Mouse (Mus musculus): ENCODE results near the gene Rflnb. TPM values are rescaled to one million over a fixed set of nuclear protein-coding genes. Genes with fewer than 3 reads are reported as not detected.

Gene Rflnb
- polyA plus RNA-seq, 1 experiment from 2014 or later: 7.5 TPM

DNA sequence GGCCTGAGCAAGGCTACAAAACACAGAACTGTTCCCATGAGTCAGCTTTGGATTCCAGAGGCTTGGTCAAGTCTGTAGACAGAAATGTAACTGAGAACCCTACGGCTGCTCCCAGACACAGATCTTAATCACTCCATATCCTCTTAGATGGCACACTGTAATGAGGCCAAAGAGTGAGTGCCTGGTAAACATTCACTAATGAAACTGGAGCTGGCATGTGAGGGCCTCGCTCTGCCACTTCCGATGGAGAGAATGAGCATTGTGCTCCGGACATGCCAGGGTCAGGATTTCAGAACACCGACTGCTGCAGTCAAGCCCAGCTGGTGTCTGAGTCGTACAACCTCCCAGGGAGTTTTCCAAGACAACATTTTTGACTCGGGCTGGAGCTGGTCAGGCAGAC lies 32.4 kb upstream of the Rflnb start:
- Histone ChIP-seq H3K9me3 (ENCODE audit: control insufficient read depth, low read length) (no peaks in the 10 kb centered on the region), H3K9ac (replicated peaks; ENCODE audit: low read depth, low read length) (no peak overlapping the region), H3K36me3 (ENCODE audit: control insufficient read depth, insufficient read depth) (peaks cover 3% of the 10 kb centered on the region; the same call in 1 of the 2 replicates), H3K27ac (ENCODE audit: low read length) (no peak overlapping the region), H3K4me1 (replicated peaks; ENCODE audit: control insufficient read depth, insufficient read depth, low read length) (no peaks in the 10 kb centered on the region), H3K4me2 (ENCODE audit: low read length) (no peak overlapping the region), H3K27me3 (replicated peaks; ENCODE audit: control insufficient read depth, insufficient read depth, low read length) (no peaks in the 10 kb centered on the region), H3K4me3 (replicated peaks; ENCODE audit: low read length) (no peak overlapping the region)
- ATAC-seq: no peak
- WGBS: 89% methylated on average over 7 of the region's 7 CpGs

DNA sequence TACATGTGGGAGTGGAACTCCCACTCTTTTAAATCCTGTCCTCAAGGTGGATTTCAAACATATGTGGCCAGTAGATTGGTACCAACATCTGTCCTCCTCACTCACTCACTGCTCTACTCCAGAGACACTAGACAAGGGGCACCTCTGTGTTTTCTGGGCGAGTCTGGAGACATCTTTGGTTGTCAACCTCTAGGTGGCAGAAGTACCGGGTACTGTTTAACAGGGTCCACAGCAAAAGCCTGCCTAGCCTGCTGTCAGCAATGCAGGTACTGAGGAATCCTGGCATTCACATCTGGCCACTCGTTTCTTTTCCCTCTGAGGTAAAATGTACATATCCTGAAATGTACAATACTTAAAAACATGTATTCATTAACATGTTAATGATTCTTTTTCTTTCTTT lies 28.9 kb upstream of the Rflnb start:
- Histone ChIP-seq H3K36me3 (ENCODE audit: control insufficient read depth, insufficient read depth) (peaks cover 3% of the 10 kb centered on the region; the same call in 1 of the 2 replicates), H3K27ac (ENCODE audit: low read length) (no peak overlapping the region), H3K9me3 (ENCODE audit: control insufficient read depth, low read length) (no peaks in the 10 kb centered on the region), H3K27me3 (replicated peaks; ENCODE audit: control insufficient read depth, insufficient read depth, low read length) (no peaks in the 10 kb centered on the region), H3K4me3 (replicated peaks; ENCODE audit: low read length) (no peak overlapping the region), H3K4me1 (replicated peaks; ENCODE audit: control insufficient read depth, insufficient read depth, low read length) (no peaks in the 10 kb centered on the region), H3K4me2 (ENCODE audit: low read length) (no peak overlapping the region), H3K9ac (replicated peaks; ENCODE audit: low read depth, low read length) (no peak overlapping the region)
- no peak for ATAC-seq
- 25% methylated on average over 3 of the region's 3 CpGs for WGBS

DNA sequence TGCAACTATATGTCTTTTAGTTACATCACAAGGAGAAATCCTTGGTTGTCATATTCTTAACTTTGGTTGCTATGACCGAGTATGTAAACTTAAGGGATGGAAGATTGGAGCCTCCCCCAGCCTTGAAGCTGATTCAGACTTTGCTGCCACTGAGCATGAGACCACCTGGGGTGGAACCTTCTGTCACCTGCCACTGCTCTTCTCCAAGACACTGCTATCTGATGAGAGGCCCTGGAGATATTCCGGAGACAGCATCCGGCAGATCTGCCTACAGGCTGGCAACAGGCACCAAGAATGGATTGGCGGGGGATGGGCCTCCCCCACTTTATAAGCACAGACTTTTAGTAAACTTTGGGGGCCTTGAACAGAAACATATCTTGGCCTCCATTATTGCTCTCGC lies 24.9 kb upstream of the Rflnb start:
- ATAC-seq: no peak
- no peaks in the 10 kb centered on the region for H3K9me3 ChIP-seq (ENCODE audit: control insufficient read depth, low read length)
- H3K4me3 ChIP-seq (replicated peaks; ENCODE audit: low read length): no peak overlapping the region
- H3K27me3 ChIP-seq (replicated peaks; ENCODE audit: control insufficient read depth, insufficient read depth, low read length): no peaks in the 10 kb centered on the region
- H3K36me3 ChIP-seq (ENCODE audit: control insufficient read depth, insufficient read depth): no peaks in the 10 kb centered on the region
- H3K27ac ChIP-seq (ENCODE audit: low read length): no peak overlapping the region
- H3K4me1 ChIP-seq (replicated peaks; ENCODE audit: control insufficient read depth, insufficient read depth, low read length): no peaks in the 10 kb centered on the region
- 85% methylated on average over 5 of the region's 5 CpGs for WGBS
- H3K9ac ChIP-seq (replicated peaks; ENCODE audit: low read depth, low read length): no peak overlapping the region
- H3K4me2 ChIP-seq (ENCODE audit: low read length): no peak overlapping the region

DNA sequence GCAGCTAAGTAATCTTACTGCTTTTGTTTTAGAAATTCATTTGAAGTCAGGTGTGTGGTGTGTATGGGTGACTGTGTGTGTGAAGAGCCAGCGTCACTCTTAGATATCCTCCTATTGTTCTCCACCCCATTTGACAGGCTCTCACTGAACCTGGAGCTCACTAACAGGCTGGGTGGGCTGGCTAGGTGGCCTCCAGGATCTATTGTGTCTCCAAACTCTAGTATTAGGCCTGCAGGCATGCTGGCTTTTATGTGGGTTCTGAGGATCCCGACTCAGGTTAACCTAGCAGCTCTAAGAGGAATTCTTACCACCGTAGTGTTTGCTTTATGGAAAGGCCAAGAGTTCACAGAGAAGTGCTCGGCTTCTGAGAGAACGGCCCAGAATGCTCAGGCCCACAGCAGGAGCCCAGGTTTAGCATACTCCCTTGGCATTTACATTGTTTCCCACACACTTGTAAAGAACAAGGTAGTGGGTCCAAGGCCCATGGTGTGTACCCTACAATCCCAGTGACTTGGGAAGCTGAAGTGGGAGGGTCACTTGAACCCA lies 23.5 kb upstream of the Rflnb start:
- WGBS: 42% methylated on average over 5 of the region's 5 CpGs
- ATAC-seq: no peak
- no peaks in the 10 kb centered on the region for H3K27me3 ChIP-seq (replicated peaks; ENCODE audit: control insufficient read depth, insufficient read depth, low read length)

DNA sequence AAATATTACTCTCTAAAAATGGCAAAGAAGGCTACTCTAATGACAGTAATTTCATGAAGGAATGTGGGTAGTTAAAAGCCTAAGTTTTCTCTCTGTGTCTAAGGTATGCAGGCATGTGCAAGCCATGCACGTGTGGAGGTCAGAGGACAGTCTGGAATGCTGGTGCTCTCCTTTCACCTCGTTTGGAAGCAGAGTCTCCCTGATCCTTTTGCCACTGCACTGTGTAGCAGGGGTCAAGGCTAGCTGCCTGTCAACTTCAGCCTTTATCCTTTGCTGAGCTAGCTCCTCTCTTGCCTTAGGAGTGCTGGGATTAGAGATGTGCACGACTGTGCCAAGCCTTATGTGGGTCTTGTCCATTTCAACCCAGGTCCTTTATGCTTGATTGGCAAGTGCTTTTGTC lies 22.9 kb upstream of the Rflnb start:
- Histone ChIP-seq H3K36me3 (ENCODE audit: control insufficient read depth, insufficient read depth) (no peaks in the 10 kb centered on the region), H3K27ac (ENCODE audit: low read length) (no peak overlapping the region), H3K4me3 (replicated peaks; ENCODE audit: low read length) (no peak overlapping the region), H3K4me1 (replicated peaks; ENCODE audit: control insufficient read depth, insufficient read depth, low read length) (no peaks in the 10 kb centered on the region), H3K27me3 (replicated peaks; ENCODE audit: control insufficient read depth, insufficient read depth, low read length) (no peaks in the 10 kb centered on the region), H3K9me3 (ENCODE audit: control insufficient read depth, low read length) (no peaks in the 10 kb centered on the region), H3K9ac (replicated peaks; ENCODE audit: low read depth, low read length) (no peak overlapping the region), H3K4me2 (ENCODE audit: low read length) (no peak overlapping the region)
- no peak for ATAC-seq
- WGBS: 39% methylated on average over 3 of the region's 3 CpGs

More for the DNA sequence above, 23.5 kb upstream of the Rflnb start:
- no peaks in the 10 kb centered on the region for H3K9me3 ChIP-seq (ENCODE audit: control insufficient read depth, low read length)
- H3K27ac ChIP-seq (ENCODE audit: low read length): no peak overlapping the region
- no peak overlapping the region for H3K9ac ChIP-seq (replicated peaks; ENCODE audit: low read depth, low read length)
- no peaks in the 10 kb centered on the region for H3K4me1 ChIP-seq (replicated peaks; ENCODE audit: control insufficient read depth, insufficient read depth, low read length)
- no peaks in the 10 kb centered on the region for H3K36me3 ChIP-seq (ENCODE audit: control insufficient read depth, insufficient read depth)
- H3K4me3 ChIP-seq (replicated peaks; ENCODE audit: low read length): no peak overlapping the region
- no peak overlapping the region for H3K4me2 ChIP-seq (ENCODE audit: low read length)

DNA sequence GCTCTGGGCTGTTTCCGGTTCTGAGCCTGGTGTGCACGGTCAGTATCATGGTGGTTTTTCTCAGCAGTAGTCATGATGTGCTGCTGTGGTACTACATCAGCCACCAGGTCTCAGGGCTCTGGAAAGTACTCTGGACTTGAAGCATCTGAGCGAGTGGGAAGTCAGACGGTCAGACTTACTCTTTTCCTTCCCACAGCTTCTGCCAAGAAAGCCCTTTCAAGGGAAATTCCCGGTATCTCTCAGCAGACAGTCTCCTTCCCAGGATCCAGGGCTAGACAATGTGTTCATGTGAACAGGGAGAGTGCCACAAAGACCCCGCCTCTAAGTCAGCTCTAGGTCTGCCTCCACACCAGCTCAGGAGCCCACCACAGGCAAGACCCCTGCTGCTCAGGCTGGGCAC lies 17.8 kb upstream of the Rflnb start:
- ATAC-seq: no peak
- Histone ChIP-seq H3K9ac (replicated peaks; ENCODE audit: low read depth, low read length) (no peak overlapping the region), H3K4me1 (replicated peaks; ENCODE audit: control insufficient read depth, insufficient read depth, low read length) (0 out of 2 replicates have a peak, but pooled peaks cover 4% of the 10 kb centered on the region), H3K4me2 (ENCODE audit: low read length) (no peak overlapping the region), H3K27ac (ENCODE audit: low read length) (no peak overlapping the region), H3K27me3 (replicated peaks; ENCODE audit: control insufficient read depth, insufficient read depth, low read length) (no peaks in the 10 kb centered on the region), H3K4me3 (replicated peaks; ENCODE audit: low read length) (no peak overlapping the region), H3K9me3 (ENCODE audit: control insufficient read depth, low read length) (no peaks in the 10 kb centered on the region), H3K36me3 (ENCODE audit: control insufficient read depth, insufficient read depth) (no peaks in the 10 kb centered on the region)
- 83% methylated on average over 6 of the region's 6 CpGs for WGBS

DNA sequence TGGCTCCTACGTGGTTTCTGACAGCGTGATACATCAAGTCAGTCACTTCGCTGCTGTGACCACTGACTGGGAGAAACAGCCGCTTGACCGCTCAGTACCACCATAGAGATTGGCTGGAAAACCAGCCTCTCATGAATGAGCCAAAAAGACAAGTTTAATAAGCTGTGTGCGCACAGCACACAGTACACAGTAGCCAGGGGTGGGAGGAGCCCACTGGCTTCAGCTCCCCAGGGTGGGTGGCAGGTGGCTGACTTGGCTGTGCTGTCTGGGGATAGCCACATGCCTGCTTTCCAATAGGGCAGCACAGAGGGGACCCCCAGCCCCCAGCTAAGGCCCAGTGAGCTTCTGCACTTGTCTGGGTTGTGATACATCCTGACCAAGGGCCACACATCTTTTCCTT lies 16.9 kb upstream of the Rflnb start:
- Histone ChIP-seq H3K27me3 (replicated peaks; ENCODE audit: control insufficient read depth, insufficient read depth, low read length) (no peaks in the 10 kb centered on the region), H3K9ac (replicated peaks; ENCODE audit: low read depth, low read length) (no peak overlapping the region), H3K9me3 (ENCODE audit: control insufficient read depth, low read length) (no peaks in the 10 kb centered on the region), H3K4me2 (ENCODE audit: low read length) (no peak overlapping the region), H3K36me3 (ENCODE audit: control insufficient read depth, insufficient read depth) (no peaks in the 10 kb centered on the region), H3K27ac (ENCODE audit: low read length) (no peak overlapping the region), H3K4me3 (replicated peaks; ENCODE audit: low read length) (no peak overlapping the region), H3K4me1 (replicated peaks; ENCODE audit: control insufficient read depth, insufficient read depth, low read length) (0 out of 2 replicates have a peak, but pooled peaks cover 4% of the 10 kb centered on the region)
- WGBS: 83% methylated on average over 6 of the region's 6 CpGs
- ATAC-seq: no peak

DNA sequence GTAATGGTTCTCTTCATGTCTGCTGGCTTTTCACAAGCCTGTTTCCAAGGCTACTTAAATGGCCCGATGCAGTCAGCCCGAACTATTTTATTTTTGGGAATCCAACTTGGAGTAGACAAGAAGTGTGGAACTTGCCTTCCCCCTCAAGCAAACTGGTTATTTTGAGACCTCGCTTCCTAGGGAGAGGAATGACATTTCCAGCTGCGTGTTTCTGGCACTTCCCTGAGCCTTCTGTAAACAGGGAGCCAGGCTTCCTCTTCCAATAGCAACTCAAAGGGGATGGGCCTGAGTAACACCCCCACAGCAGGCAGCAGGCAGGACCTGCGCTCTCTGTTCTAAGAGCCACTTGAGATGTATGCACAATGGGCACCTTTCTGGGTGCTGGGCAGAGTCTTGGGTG lies 15.3 kb upstream of the Rflnb start:
- no peak for ATAC-seq
- no peak overlapping the region for H3K9ac ChIP-seq (replicated peaks; ENCODE audit: low read depth, low read length)
- no peak overlapping the region for H3K4me3 ChIP-seq (replicated peaks; ENCODE audit: low read length)
- no peak overlapping the region for H3K27ac ChIP-seq (ENCODE audit: low read length)
- H3K36me3 ChIP-seq (ENCODE audit: control insufficient read depth, insufficient read depth): no peaks in the 10 kb centered on the region
- no peaks in the 10 kb centered on the region for H3K27me3 ChIP-seq (replicated peaks; ENCODE audit: control insufficient read depth, insufficient read depth, low read length)
- 0 out of 2 replicates have a peak, but pooled peaks cover 4% of the 10 kb centered on the region for H3K4me1 ChIP-seq (replicated peaks; ENCODE audit: control insufficient read depth, insufficient read depth, low read length)
- H3K4me2 ChIP-seq (ENCODE audit: low read length): no peak overlapping the region
- WGBS: 41% methylated on average over 5 of the region's 5 CpGs
- H3K9me3 ChIP-seq (ENCODE audit: control insufficient read depth, low read length): no peaks in the 10 kb centered on the region

DNA sequence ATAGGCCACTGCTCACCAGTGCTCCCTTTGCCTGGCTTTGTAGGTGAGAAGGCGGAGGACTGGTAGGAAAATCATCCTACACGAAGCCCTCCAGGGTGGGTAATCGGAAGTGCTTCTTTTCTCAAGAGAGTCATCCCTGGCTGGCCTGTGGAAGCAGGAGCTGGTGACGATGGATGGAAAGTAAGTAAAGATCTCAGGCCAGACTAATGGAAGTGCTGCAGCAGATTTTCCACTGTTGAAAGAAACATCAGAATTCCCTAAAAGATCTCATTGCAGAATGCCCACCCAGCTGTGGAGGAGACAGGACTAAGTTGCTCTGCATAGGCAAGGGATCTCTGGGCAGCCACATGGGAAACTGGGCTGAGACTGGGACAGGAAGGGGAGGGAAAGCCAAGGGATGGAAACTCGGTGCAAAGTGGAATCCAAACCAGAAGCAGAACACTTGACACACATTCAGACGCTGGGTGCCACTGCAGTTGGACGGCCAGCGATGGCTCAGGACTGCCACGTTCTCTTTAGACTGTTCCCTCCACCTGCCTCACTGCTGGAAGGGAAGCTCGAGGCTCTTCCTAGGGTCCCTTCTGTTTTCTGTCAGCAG lies 14.6 kb upstream of the Rflnb start:
- H3K27ac ChIP-seq (ENCODE audit: low read length): no peak overlapping the region
- H3K4me3 ChIP-seq (replicated peaks; ENCODE audit: low read length): no peak overlapping the region
- no peak overlapping the region for H3K9ac ChIP-seq (replicated peaks; ENCODE audit: low read depth, low read length)
- H3K36me3 ChIP-seq (ENCODE audit: control insufficient read depth, insufficient read depth): no peaks in the 10 kb centered on the region
- H3K27me3 ChIP-seq (replicated peaks; ENCODE audit: control insufficient read depth, insufficient read depth, low read length): no peaks in the 10 kb centered on the region
- no peak for ATAC-seq
- no peaks in the 10 kb centered on the region for H3K9me3 ChIP-seq (ENCODE audit: control insufficient read depth, low read length)
- 66% methylated on average over 10 of the region's 10 CpGs for WGBS
- no peak overlapping the region for H3K4me2 ChIP-seq (ENCODE audit: low read length)
- 0 out of 2 replicates have a peak, but pooled peaks cover 4% of the 10 kb centered on the region for H3K4me1 ChIP-seq (replicated peaks; ENCODE audit: control insufficient read depth, insufficient read depth, low read length)
